Mouse (Mus musculus) activated CD4-positive, CD25-positive, alpha-beta regulatory T cell, adult 4 months (primary cell): Measurements from ENCODE around the gene Rtl8b. TPM values are rescaled to one million over a fixed set of nuclear protein-coding genes. Genes with fewer than 3 reads are reported as not detected.

Source experiments
- polyA plus RNA-seq, 2 experiments: library from polyadenylated mRNA; unstranded; fragments of 100-300 nt; shearing (Covaris generic); gene quantifications; one replicate each; pipeline ENCODE4 v1.2.1; 2017

Gene Rtl8b
- polyA plus RNA-seq, 2 experiments from 2014 or later, result 10.8 to 11.9 TPM

Other genes starting within 250 kb of the Rtl8b start
- not detected for gene Etd, start 235.5 kb downstream of the Rtl8b start, polyA plus RNA-seq
- gene Rtl8c, start 62.4 kb downstream of the Rtl8b start, polyA plus RNA-seq, result 10 to 100 TPM; 19.2 to 30.0 TPM
- not detected for gene Gm14597, start 61.4 kb downstream of the Rtl8b start, polyA plus RNA-seq
- 10 to 100 TPM; 18.9 to 19.7 TPM for gene Rtl8a, start 26.7 kb downstream of the Rtl8b start, polyA plus RNA-seq
- gene 4930502E18Rik, start 54.4 kb upstream of the Rtl8b start, polyA plus RNA-seq, result not detected
- not detected for gene 1700013H16Rik, start 87.4 kb upstream of the Rtl8b start, polyA plus RNA-seq
- gene Zfp36l3, start 106.0 kb upstream of the Rtl8b start, polyA plus RNA-seq, result not detected
- gene Xlr, start 127.3 kb upstream of the Rtl8b start, polyA plus RNA-seq, result 1 to 10 TPM; 1.4 to 2.3 TPM